Mouse (Mus musculus) intestine, postnatal 0 days (tissue): ENCODE results near the gene Tmem53. TPM values are rescaled to one million over a fixed set of nuclear protein-coding genes. Genes with fewer than 3 reads are reported as not detected.

ENCODE experiments used
- ATAC-seq: fragments of 200-750 bp; cut with Nextera tagmentation; 2 replicates; pipeline ENCODE4 v1.8.0; 2017; ENCODE audit warnings: mild to moderate bottlenecking, moderate TSS enrichment, moderate library complexity
- H3K27ac ChIP-seq: fragments of 300-500 bp; sonication (generic); 2 replicates; pipeline ENCODE4 v1.5.1; 2014; ENCODE audit warnings: mild to moderate bottlenecking, low read depth, low read length, moderate library complexity
- H3K27me3 ChIP-seq: fragments of 300-500 bp; sonication (generic); replicated peaks from 2 replicates; pipeline ENCODE4 v1.6.1; 2014; ENCODE audit warnings: low read length, mixed read lengths; ENCODE audit not compliant: control insufficient read depth, insufficient read depth
- H3K36me3 ChIP-seq: fragments of 300-500 bp; sonication (generic); 2 replicates; pipeline ENCODE4 v1.6.1; 2014; ENCODE audit warnings: mild to moderate bottlenecking, moderate library complexity; ENCODE audit not compliant: control insufficient read depth, insufficient read depth
- H3K4me1 ChIP-seq: fragments of 300-500 bp; sonication (generic); replicated peaks from 2 replicates; pipeline ENCODE4 v1.6.1; 2014; ENCODE audit warnings: antibody characterized with exemption, low read length, mixed read lengths; ENCODE audit not compliant: control insufficient read depth, insufficient read depth
- H3K4me2 ChIP-seq: fragments of 300-500 bp; sonication (generic); replicated peaks from 2 replicates; pipeline ENCODE4 v1.6.1; 2014; ENCODE audit warnings: low read depth, mild to moderate bottlenecking, moderate library complexity
- H3K4me3 ChIP-seq: fragments of 300-500 bp; sonication (generic); 2 replicates; pipeline ENCODE4 v1.5.1; 2014; ENCODE audit warnings: low read depth, low read length
- H3K9ac ChIP-seq: fragments of 300-500 bp; sonication (generic); 2 replicates; pipeline ENCODE4 v1.6.1; 2014; ENCODE audit warnings: mild to moderate bottlenecking, low read depth, low read length
- H3K9me3 ChIP-seq: fragments of 300-500 bp; sonication (generic); 2 replicates; pipeline ENCODE4 v1.6.1; 2016; ENCODE audit warnings: mixed run types; ENCODE audit not compliant: control insufficient read depth
- CTCF ChIP-seq: sonication (generic); IDR thresholded peaks from 2 replicates; pipeline ENCODE4 v1.5.1; 2016; ENCODE audit warnings: low read depth, mild to moderate bottlenecking, control low read depth, antibody characterized with exemption, moderate library complexity
- WGBS: fragments of 180-500 bp; shearing (Covaris S2); extraction: QIAGEN DNeasy Blood & Tissue Kit; methylation state at CpG from one replicate; pipeline ENCODE4 v1.1.7; 2014; 5-methylcytosine and 5-hydroxymethylcytosine counted together
- polyA plus RNA-seq: library from polyadenylated mRNA; unstranded; fragments of >200 nt; fragmentation: Nextera tagmentation; extraction: Ambion mirVana; gene quantifications from 2 replicates; pipeline ENCODE4 v1.2.1, GENCODE M21; 2015

The Tmem53 gene
- polyA plus RNA-seq, 1 experiment from 2014 or later, result 12.8 TPM

GRCm38 (mm10) chr4:117239153-117239552 lies 12.6 kb upstream of the Tmem53 start:
- no peak overlapping the region for H3K27ac ChIP-seq
- H3K9me3 ChIP-seq, result no peaks in the 10 kb centered on the region
- ATAC-seq, result no peak
- H3K36me3 ChIP-seq, result no peaks in the 10 kb centered on the region
- TF ChIP-seq CTCF, result no peak
- no peaks in the 10 kb centered on the region for H3K27me3 ChIP-seq
- WGBS, result 19% methylated on average over 2 of the region's 2 CpGs
- no peaks in the 10 kb centered on the region for H3K4me1 ChIP-seq
- H3K4me2 ChIP-seq, result no peak overlapping the region
- H3K4me3 ChIP-seq, result no peak overlapping the region
- no peak overlapping the region for H3K9ac ChIP-seq

GRCm38 (mm10) chr4:117240867-117241266 lies 10.9 kb upstream of the Tmem53 start:
- Histone ChIP-seq H3K9me3 (no peaks in the 10 kb centered on the region), H3K9ac (no peak overlapping the region), H3K4me2 (no peak overlapping the region), H3K4me3 (no peak overlapping the region), H3K27me3 (no peaks in the 10 kb centered on the region), H3K4me1 (no peaks in the 10 kb centered on the region), H3K27ac (no peak overlapping the region), H3K36me3 (no peaks in the 10 kb centered on the region)
- no peak for ATAC-seq
- TF ChIP-seq CTCF, result no peak
- WGBS, result 79% methylated on average over 6 of the region's 6 CpGs

GRCm38 (mm10) chr4:117250982-117251381 lies 769 bp upstream of the Tmem53 start:
- Histone ChIP-seq H3K36me3 (no peaks in the 10 kb centered on the region), H3K4me2 (peak overlapping the region; percentile 88), H3K9me3 (no peaks in the 10 kb centered on the region), H3K4me1 (no peaks in the 10 kb centered on the region), H3K9ac (no peak overlapping the region), H3K27ac (no peak overlapping the region), H3K4me3 (no peak overlapping the region), H3K27me3 (no peaks in the 10 kb centered on the region)
- ATAC-seq, result no peak
- TF ChIP-seq CTCF, result no peak
- 77% methylated on average over 1 of the region's 1 CpGs for WGBS

- no peaks in the 10 kb centered on the region for H3K4me1 ChIP-seq
- WGBS, result 24% methylated on average over 5 of the region's 5 CpGs
- peak overlapping the region; percentile 69 for H3K9ac ChIP-seq
- H3K27me3 ChIP-seq, result no peaks in the 10 kb centered on the region
- peak overlapping the region; percentile 73 for H3K4me3 ChIP-seq
- H3K27ac ChIP-seq, result peak overlapping the region; percentile 47
- no peaks in the 10 kb centered on the region for H3K9me3 ChIP-seq
- ATAC-seq, result no peak; the same call in 1 of the 2 replicates
- no peak for TF ChIP-seq CTCF
- no peaks in the 10 kb centered on the region for H3K36me3 ChIP-seq
- peak overlapping the region; percentile 88 for H3K4me2 ChIP-seq
These were observed 600 bp downstream of the Tmem53 start for GRCm38 (mm10) chr4:117252351-117252750.

GRCm38 (mm10) chr4:117252755-117253154 lies 1.0 kb downstream of the Tmem53 start:
- Histone ChIP-seq H3K36me3 (no peaks in the 10 kb centered on the region), H3K4me3 (no peak overlapping the region), H3K27ac (no peak overlapping the region), H3K4me1 (no peaks in the 10 kb centered on the region), H3K27me3 (no peaks in the 10 kb centered on the region), H3K9ac (no peak overlapping the region), H3K9me3 (no peaks in the 10 kb centered on the region), H3K4me2 (peak overlapping the region; percentile 88)
- WGBS, result 91% methylated on average over 5 of the region's 5 CpGs
- ATAC-seq, result no peak
- TF ChIP-seq CTCF, result no peak

GRCm38 (mm10) chr4:117253218-117254016 lies 1.7 kb downstream of the Tmem53 start:
- Histone ChIP-seq H3K27me3 (no peaks in the 10 kb centered on the region), H3K9ac (no peak overlapping the region), H3K9me3 (no peaks in the 10 kb centered on the region), H3K36me3 (no peaks in the 10 kb centered on the region), H3K27ac (no peak overlapping the region), H3K4me1 (no peaks in the 10 kb centered on the region), H3K4me3 (no peak overlapping the region), H3K4me2 (no peak overlapping the region)
- no peak for ATAC-seq
- no peak for TF ChIP-seq CTCF
- WGBS, result 51% methylated on average over 12 of the region's 12 CpGs
